In the genomic region with DNA sequence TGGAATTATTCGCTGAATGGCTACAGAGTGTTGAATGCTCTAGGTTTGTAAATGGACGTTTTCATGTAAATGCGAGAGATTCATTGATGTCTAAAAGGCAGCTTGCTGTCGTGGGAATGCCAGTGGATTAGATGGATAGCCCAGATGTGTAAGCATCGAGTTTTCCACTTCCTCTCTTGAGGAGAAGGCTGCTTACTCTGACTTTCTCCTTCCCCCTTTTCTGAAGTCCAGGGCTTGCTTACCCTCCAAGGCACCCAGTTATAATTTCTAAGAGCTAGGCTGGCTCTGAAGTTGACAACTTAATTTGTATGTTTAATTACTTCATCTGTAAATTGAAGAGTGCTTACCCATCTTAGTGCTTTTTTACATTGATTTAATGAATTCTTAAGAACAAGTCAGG, we compare ENCODE assay signal across 8 mouse cellular contexts. TPM values are rescaled to one million over a fixed set of nuclear protein-coding genes. Genes with fewer than 3 reads are reported as not detected.
A peak's percentile ranks its signal among the peaks of the same experiment; 100 is the strongest.
DNase-seq lines count a peak whose midpoint lies in the region; ATAC-seq lines count a peak whose summit lies in the region.

No protein-coding gene starts in this region.

- H3K27me3 ChIP-seq in megakaryocyte, embryonic 14.5 days (replicated peaks): no peaks in the 10 kb centered on the region
- H3K27me3 ChIP-seq in forebrain, embryonic 10.5 days (ENCODE audit: poor library complexity, severe bottlenecking): no peaks in the 10 kb centered on the region
- no peaks in the 10 kb centered on the region for H3K27me3 ChIP-seq in limb, embryonic 13.5 days
- no peaks in the 10 kb centered on the region for H3K27me3 ChIP-seq in stomach, embryonic 15.5 days (replicated peaks)

- H3K27ac ChIP-seq in forebrain, embryonic 10.5 days: no peak overlapping the region
- H3K27ac ChIP-seq in limb, embryonic 13.5 days: no peak overlapping the region
- H3K27ac ChIP-seq in stomach, embryonic 15.5 days: no peak overlapping the region

- peak overlapping the region; percentile 97 for H3K4me3 ChIP-seq in megakaryocyte, embryonic 14.5 days (replicated peaks)
- H3K4me3 ChIP-seq in forebrain, embryonic 10.5 days: peak overlapping the region; percentile 81
- H3K4me3 ChIP-seq in limb, embryonic 13.5 days: peak overlapping the region; percentile 78
- H3K4me3 ChIP-seq in stomach, embryonic 15.5 days (replicated peaks): peak overlapping the region; percentile 92

- no peak for DNase-seq in forebrain, embryonic 10.5 days (ENCODE audit: extremely low spot score, low spot score)
- DNase-seq in cerebellum, adult 11-12 months: no peak
- no peak for DNase-seq in layer of hippocampus, adult 8-10 months (ENCODE audit: low spot score in 2 of 2)

- H3K9ac ChIP-seq in limb, embryonic 13.5 days: peak overlapping the region; percentile 84
- H3K9ac ChIP-seq in stomach, embryonic 15.5 days: peak overlapping the region; percentile 83; the same call in 1 of the 2 replicates

- ATAC-seq in megakaryocyte, adult 5-6 weeks (ENCODE audit: poor library complexity, severe bottlenecking): no peak
- ATAC-seq in limb, embryonic 13.5 days (ENCODE audit: low FRiP score, low read depth): no peak
- ATAC-seq in stomach, embryonic 15.5 days (ENCODE audit: insufficient read depth, low FRiP score, low read depth): no peak
- ATAC-seq in inflammation-experienced regulatory T-cells, adult 6 months: no peak

- H3K4me1 ChIP-seq in megakaryocyte, embryonic 14.5 days: peaks cover 36% of the 10 kb centered on the region
- H3K4me1 ChIP-seq in forebrain, embryonic 10.5 days: peaks cover 16% of the 10 kb centered on the region
- H3K4me1 ChIP-seq in limb, embryonic 13.5 days: peaks cover 21% of the 10 kb centered on the region
- no peaks in the 10 kb centered on the region for H3K4me1 ChIP-seq in stomach, embryonic 15.5 days

- H3K36me3 ChIP-seq in megakaryocyte, embryonic 14.5 days (replicated peaks; ENCODE audit: low read length): peaks cover 28% of the 10 kb centered on the region
- H3K36me3 ChIP-seq in forebrain, embryonic 10.5 days (replicated peaks): peaks cover 2% of the 10 kb centered on the region; the same call in 1 of the 2 replicates
- no peaks in the 10 kb centered on the region; the same call in 1 of the 2 replicates for H3K36me3 ChIP-seq in limb, embryonic 13.5 days
- no peaks in the 10 kb centered on the region for H3K36me3 ChIP-seq in stomach, embryonic 15.5 days

- H3K4me2 ChIP-seq in limb, embryonic 13.5 days (replicated peaks): peak overlapping the region; percentile 80
- H3K4me2 ChIP-seq in stomach, embryonic 15.5 days: peak overlapping the region; percentile 67

- H3K9me3 ChIP-seq in megakaryocyte, embryonic 14.5 days: no peaks in the 10 kb centered on the region
- no peaks in the 10 kb centered on the region for H3K9me3 ChIP-seq in forebrain, embryonic 10.5 days
- no peaks in the 10 kb centered on the region for H3K9me3 ChIP-seq in limb, embryonic 13.5 days
- H3K9me3 ChIP-seq in stomach, embryonic 15.5 days: no peaks in the 10 kb centered on the region

- WGBS in forebrain, embryonic 10.5 days: 46% methylated on average over 5 of the region's 5 CpGs
- WGBS in limb, embryonic 13.5 days: 23% methylated on average over 5 of the region's 5 CpGs
- 14% methylated on average over 5 of the region's 5 CpGs for WGBS in stomach, embryonic 15.5 days

RNA-seq across cellular contexts. Expression of a gene that starts 1.3 kb away (rescaled TPM):
- 23.4 and 25.5 TPM in 2 replicates for polyA plus RNA-seq in megakaryocyte, embryonic 14.5 days (2012; ENCODE audit: insufficient read depth, low replicate concordance)
- total RNA-seq in megakaryocyte, adult 5-6 weeks (2015): 90.0 and 93.6 TPM in 2 replicates
- total RNA-seq in megakaryocyte, adult 5-6 weeks (2017): 75.7 and 79.5 TPM in 2 replicates
- polyA plus RNA-seq in forebrain, embryonic 10.5 days (2016; fragmentation: Nextera tagmentation; extraction: Ambion mirVana): 54.2 and 58.6 TPM in 2 replicates
- 72.6 and 75.6 TPM in 2 replicates for polyA plus RNA-seq in limb, embryonic 13.5 days (2015; fragmentation: Nextera tagmentation; extraction: Ambion mirVana)
- 80.0 and 82.4 TPM in 2 replicates for polyA plus RNA-seq in stomach, embryonic 15.5 days (2015; fragmentation: Nextera tagmentation; extraction: Ambion mirVana)
- 10 to 100 TPM; 64.2 to 82.6 (median 71.2) TPM for polyA plus RNA-seq in inflammation-experienced regulatory T-cells, adult 6 months (2017; shearing (Covaris generic))
- 10 to 100 TPM; 70.0 to 88.7 (median 73.3) TPM for total RNA-seq in layer of hippocampus, adult 8-10 months (2022)
